Mouse (Mus musculus): Measurements from ENCODE around the gene Dupd1.

GRCm38 (mm10) chr14:21714486-21714885 lies at the start of gene Dupd1:
- no peak for TF ChIP-seq POLR2A (IDR thresholded peaks at IDR 0.05; ENCODE audit: borderline replicate concordance, insufficient read depth, low read length)
- no peak for TF ChIP-seq CTCF (IDR thresholded peaks at IDR 0.05; ENCODE audit: borderline replicate concordance, insufficient read depth, low read depth, low read length)
